Mouse (Mus musculus) frontal cortex, postnatal 10 days (tissue): ENCODE measurements at regions not wholly inside any gene's neighbourhood (a gene's known extent, or its start where the extent isn't known, plus 50 kb on each side); places are given as distances from the start of the nearest gene placed in this dataset.

ENCODE experiments used
- DNase-seq, 2 experiments: peaks; one replicate each; pipeline ENCODE4 v3.0.0; 2022; ENCODE audit warnings: low spot score in 2 of 2, mixed read lengths in 1 of 2

DNA sequence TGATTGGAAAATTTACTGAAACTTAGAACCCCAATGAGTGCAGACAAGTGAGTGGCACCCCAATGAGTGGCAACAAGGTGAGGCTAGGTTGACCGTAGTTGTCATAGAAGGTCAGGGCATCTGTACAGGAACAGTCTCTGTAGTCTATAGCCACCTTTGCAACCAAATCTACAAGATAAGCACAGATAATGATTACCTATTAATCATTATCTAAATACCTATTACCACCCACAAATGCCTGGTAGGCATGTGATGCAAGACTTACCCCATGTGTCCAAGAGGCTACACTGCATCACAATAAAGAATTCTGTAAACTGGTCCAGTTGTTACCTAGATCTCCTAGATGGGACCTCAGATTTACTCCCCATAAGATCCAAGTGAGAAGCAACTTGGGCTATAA is 778.7 kb downstream of the Cntnap5b start:
- DNase-seq = no peak

DNA sequence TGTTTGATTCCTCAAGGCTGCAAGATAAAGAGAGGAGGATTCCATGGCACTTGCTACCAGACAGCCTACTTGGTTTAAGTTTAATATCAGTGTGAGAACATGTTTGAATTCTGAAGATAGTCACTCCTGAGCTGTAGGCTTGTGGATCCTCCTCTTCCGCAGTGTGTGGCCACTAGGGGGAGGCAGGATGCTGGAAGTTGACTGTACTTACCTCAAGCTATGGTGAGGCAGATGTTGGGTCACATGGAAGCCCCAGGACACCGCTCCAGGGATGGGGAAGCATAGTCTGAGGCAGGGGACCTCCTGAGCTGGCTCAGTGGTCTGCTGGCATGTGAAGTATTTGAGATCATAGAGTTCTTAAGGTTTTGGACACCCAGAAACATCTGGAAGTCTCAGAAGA is 784.4 kb downstream of the Cntnap5b start:
- peak in 1 of 2 experiments; percentile 4 for DNase-seq
